In genomic region chr6:121143439-121143838, GRCm38 (mm10) we compare ENCODE assay signal across 10 mouse cellular contexts. TPM values are rescaled to one million over a fixed set of nuclear protein-coding genes. Genes with fewer than 3 reads are reported as not detected.
DNase-seq lines count a peak whose midpoint lies in the region; ATAC-seq lines count a peak whose summit lies in the region.
"Had no signal": no experiment of that assay in that cellular context is flagged by ENCODE, and none has a peak within 500 bp of the region (broad histone marks: within the 10 kb centered on the region; RNA-seq: fewer than 3 reads in every experiment).

No protein-coding gene starts in this region.

- ATAC-seq in heart, embryonic 12.5 days (ENCODE audit: insufficient number of reproducible peaks, low FRiP score), result no peak

- WGBS in heart, embryonic 12.5 days, result 82% methylated on average over 8 of the region's 8 CpGs

- no peaks in the 10 kb centered on the region for H3K27me3 ChIP-seq in heart, embryonic 12.5 days (replicated peaks)
- H3K27me3 ChIP-seq: forebrain, embryonic 15.5 days had no signal

- H3K4me3 ChIP-seq in heart, embryonic 12.5 days, result no peak overlapping the region
- H3K4me3 ChIP-seq: forebrain, embryonic 15.5 days had no signal

- no peaks in the 10 kb centered on the region for H3K36me3 ChIP-seq in heart, embryonic 12.5 days
- H3K36me3 ChIP-seq: forebrain, embryonic 15.5 days had no signal

- intact Hi-C loops in left cerebral cortex, postnatal 4 days (cut with DNase I), result no loop called here

- peak; percentile 96 for DNase-seq in heart, adult 11 months
- DNase-seq in adrenal gland, adult (ENCODE audit: inconsistent age in 2 of 2, low spot score in 1 of 2), result peak; percentile 89 to 93
- peak; percentile 98 for DNase-seq in fat pad, adult 2 months (ENCODE audit: extremely low read depth, low read depth, low spot score)
- peak; percentile 50 to 68 for DNase-seq in kidney, postnatal 4 days
- DNase-seq in embryo, embryonic 10.5 days (ENCODE audit: low spot score), result no peak
- no peak for DNase-seq in left cerebral cortex, adult 8-10 months (ENCODE audit: low spot score in 2 of 2)
- DNase-seq in left cerebral cortex, postnatal 4 days, result no peak
- DNase-seq: thymus, adult 2 months had no signal

- H3K9me3 ChIP-seq in heart, embryonic 12.5 days (replicated peaks), result no peaks in the 10 kb centered on the region
- H3K9me3 ChIP-seq: forebrain, embryonic 15.5 days had no signal

- H3K9ac ChIP-seq in heart, embryonic 12.5 days, result no peak overlapping the region
- H3K9ac ChIP-seq: forebrain, embryonic 15.5 days had no signal

- H3K4me1 ChIP-seq in heart, embryonic 12.5 days (replicated peaks), result peaks cover 28% of the 10 kb centered on the region

- no peak overlapping the region for H3K4me2 ChIP-seq in heart, embryonic 12.5 days
- H3K4me2 ChIP-seq: forebrain, embryonic 15.5 days had no signal

- no peak overlapping the region for H3K27ac ChIP-seq in heart, embryonic 12.5 days (ENCODE audit: poor library complexity, severe bottlenecking)
- H3K27ac ChIP-seq: forebrain, embryonic 15.5 days had no signal

RNA-seq across cellular contexts. Expression of gene Mical3, which starts 12.6 kb away (rescaled TPM):
- polyA plus RNA-seq in heart, embryonic 12.5 days (2016; fragmentation: Nextera tagmentation; extraction: Ambion mirVana), result 37.4 and 39.5 TPM in 2 replicates
- 100 to 1,000 TPM; 105 to 113 (median 110) TPM for total RNA-seq in left cerebral cortex, adult 8-10 months (2022)
- total RNA-seq in left cerebral cortex, postnatal 4 days (2021), result 100 to 1,000 TPM; 149 to 156 TPM

RNA-seq across cellular contexts. Expression of gene Pex26, which starts 40.0 kb away (rescaled TPM):
- 6.1 and 6.5 TPM in 2 replicates for polyA plus RNA-seq in heart, embryonic 12.5 days (2016; fragmentation: Nextera tagmentation; extraction: Ambion mirVana)
- total RNA-seq in left cerebral cortex, adult 8-10 months (2022), result 10 to 100 TPM; 14.2 to 17.0 (median 14.8) TPM
- total RNA-seq in left cerebral cortex, postnatal 4 days (2021), result 10 to 100 TPM; 15.2 to 15.6 TPM

Comparison
In these comparisons a context has a peak if more than half of its experiments do, and no peak if none do; other contexts are left out.
1. DNase-seq: peak in heart, adult 11 months (single experiment), adrenal gland, adult (2 of 2), fat pad, adult 2 months (single experiment) and kidney, postnatal 4 days (2 of 2); none in embryo, embryonic 10.5 days (single experiment), left cerebral cortex, adult 8-10 months (0 of 2) and left cerebral cortex, postnatal 4 days (single experiment).